10 mouse cellular contexts compared by ENCODE assay signal in the genomic region with DNA sequence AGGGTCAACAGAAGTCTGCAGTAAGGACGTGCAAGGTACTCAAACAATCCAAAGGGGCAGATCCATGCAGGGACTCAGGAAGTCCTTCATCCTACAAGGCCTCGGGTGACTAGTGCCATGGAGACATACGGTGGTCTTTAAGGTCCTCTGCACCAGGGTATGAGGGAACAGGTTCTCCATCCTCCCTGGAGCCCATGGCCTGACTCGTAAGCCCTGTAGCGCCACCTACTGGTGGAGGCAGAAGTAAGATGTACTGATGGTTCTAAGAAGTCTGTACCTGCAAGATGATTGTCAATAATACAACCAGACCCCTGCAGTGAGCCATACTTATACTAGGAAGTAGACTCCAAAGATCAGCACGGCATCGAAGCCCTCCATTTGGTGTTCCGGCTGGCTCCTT.
DNase-seq lines count a peak whose midpoint lies in the region; ATAC-seq and TF ChIP-seq lines count a peak whose summit lies in the region.
"Had no signal": no experiment of that assay in that cellular context is flagged by ENCODE, and none has a peak within 500 bp of the region (broad histone marks: within the 10 kb centered on the region; RNA-seq: fewer than 3 reads in every experiment).

No protein-coding gene starts in this region.

- H3K4me1 ChIP-seq in intestine, postnatal 0 days (replicated peaks; ENCODE audit: control insufficient read depth, insufficient read depth, low read length), result peaks cover 11% of the 10 kb centered on the region; the same call in 1 of the 2 replicates
- peaks cover 8% of the 10 kb centered on the region; the same call in 1 of the 2 replicates for H3K4me1 ChIP-seq in intestine, embryonic 16.5 days (ENCODE audit: control insufficient read depth, insufficient read depth, low read length)
- no peaks in the 10 kb centered on the region for H3K4me1 ChIP-seq in lung, adult 2 months (ENCODE audit: control insufficient read depth, insufficient read depth, low read length)

- H3K27ac ChIP-seq in intestine, postnatal 0 days (ENCODE audit: low read depth, low read length), result no peak overlapping the region
- no peak overlapping the region for H3K27ac ChIP-seq in intestine, embryonic 16.5 days (ENCODE audit: low read length)
- H3K27ac ChIP-seq: embryonic facial prominence, embryonic 15.5 days; neural tube, embryonic 12.5 days had no signal

- H3K27me3 ChIP-seq in intestine, postnatal 0 days (replicated peaks; ENCODE audit: control insufficient read depth, insufficient read depth, low read length), result peaks cover 42% of the 10 kb centered on the region
- peaks cover 35% of the 10 kb centered on the region for H3K27me3 ChIP-seq in intestine, embryonic 16.5 days (replicated peaks; ENCODE audit: control insufficient read depth, insufficient read depth, low read length)

- H3K9ac ChIP-seq in intestine, postnatal 0 days (ENCODE audit: low read depth, low read length), result no peak overlapping the region
- H3K9ac ChIP-seq in intestine, embryonic 16.5 days (ENCODE audit: low read depth, low read length), result no peak overlapping the region
- H3K9ac ChIP-seq: embryonic facial prominence, embryonic 15.5 days; neural tube, embryonic 12.5 days had no signal

- TF ChIP-seq POLR2A in lung, adult 2 months (IDR thresholded peaks at IDR 0.05; ENCODE audit: borderline replicate concordance, extremely low read depth, low read depth, low read length), result no peak

- H3K36me3 ChIP-seq in intestine, postnatal 0 days (ENCODE audit: control insufficient read depth, insufficient read depth), result no peaks in the 10 kb centered on the region
- H3K36me3 ChIP-seq in intestine, embryonic 16.5 days (ENCODE audit: control insufficient read depth, insufficient read depth, low read length), result no peaks in the 10 kb centered on the region
- H3K36me3 ChIP-seq: embryonic facial prominence, embryonic 15.5 days; neural tube, embryonic 12.5 days had no signal

- no peak overlapping the region for H3K4me3 ChIP-seq in intestine, postnatal 0 days (ENCODE audit: low read depth, low read length)
- no peak overlapping the region for H3K4me3 ChIP-seq in intestine, embryonic 16.5 days (ENCODE audit: low read length)
- no peak overlapping the region for H3K4me3 ChIP-seq in lung, adult 2 months (replicated peaks; ENCODE audit: extremely low read depth, low read depth, low read length)
- H3K4me3 ChIP-seq: embryonic facial prominence, embryonic 15.5 days; neural tube, embryonic 12.5 days had no signal

- DNase-seq in cerebellum, adult 11 months, result peak; percentile 87
- peak; percentile 62 to 80 for DNase-seq in frontal cortex, postnatal 14 days (ENCODE audit: low spot score in 2 of 2)
- DNase-seq in kidney, postnatal 36 days, result peak; percentile 60 to 88
- DNase-seq in lung, adult 2 months, result peak; percentile 80
- peak; percentile 53 for DNase-seq in retina, postnatal 7 days (ENCODE audit: low read depth, low spot score)
- peak; percentile 57 for DNase-seq in urinary bladder, postnatal 10 days (ENCODE audit: low spot score)

- ATAC-seq in intestine, postnatal 0 days, result peak; percentile 17; the same call in 1 of the 2 replicates
- no peak for ATAC-seq in intestine, embryonic 16.5 days

- 33% methylated on average over 8 of the region's 8 CpGs for WGBS in intestine, postnatal 0 days
- WGBS in intestine, embryonic 16.5 days, result 32% methylated on average over 8 of the region's 8 CpGs
- 38% methylated on average over 8 of the region's 8 CpGs for WGBS in lung, adult 2 months

- H3K4me2 ChIP-seq in intestine, postnatal 0 days (replicated peaks; ENCODE audit: low read depth), result no peak overlapping the region
- H3K4me2 ChIP-seq in intestine, embryonic 16.5 days (ENCODE audit: low read depth, low read length), result no peak overlapping the region
- H3K4me2 ChIP-seq: embryonic facial prominence, embryonic 15.5 days; neural tube, embryonic 12.5 days had no signal

- peak; percentile 93 for TF ChIP-seq CTCF in intestine, postnatal 0 days (IDR thresholded peaks at IDR 0.05; ENCODE audit: low read depth)
- peak; percentile 91 for TF ChIP-seq CTCF in lung, adult 2 months (IDR thresholded peaks at IDR 0.05; ENCODE audit: insufficient read depth, low read length)

- H3K9me3 ChIP-seq in intestine, postnatal 0 days (ENCODE audit: control insufficient read depth), result no peaks in the 10 kb centered on the region
- H3K9me3 ChIP-seq in intestine, embryonic 16.5 days (ENCODE audit: control insufficient read depth, low read length), result no peaks in the 10 kb centered on the region
- H3K9me3 ChIP-seq: embryonic facial prominence, embryonic 15.5 days; neural tube, embryonic 12.5 days had no signal
